9 mouse cellular contexts compared by ENCODE assay signal in the genomic region with DNA sequence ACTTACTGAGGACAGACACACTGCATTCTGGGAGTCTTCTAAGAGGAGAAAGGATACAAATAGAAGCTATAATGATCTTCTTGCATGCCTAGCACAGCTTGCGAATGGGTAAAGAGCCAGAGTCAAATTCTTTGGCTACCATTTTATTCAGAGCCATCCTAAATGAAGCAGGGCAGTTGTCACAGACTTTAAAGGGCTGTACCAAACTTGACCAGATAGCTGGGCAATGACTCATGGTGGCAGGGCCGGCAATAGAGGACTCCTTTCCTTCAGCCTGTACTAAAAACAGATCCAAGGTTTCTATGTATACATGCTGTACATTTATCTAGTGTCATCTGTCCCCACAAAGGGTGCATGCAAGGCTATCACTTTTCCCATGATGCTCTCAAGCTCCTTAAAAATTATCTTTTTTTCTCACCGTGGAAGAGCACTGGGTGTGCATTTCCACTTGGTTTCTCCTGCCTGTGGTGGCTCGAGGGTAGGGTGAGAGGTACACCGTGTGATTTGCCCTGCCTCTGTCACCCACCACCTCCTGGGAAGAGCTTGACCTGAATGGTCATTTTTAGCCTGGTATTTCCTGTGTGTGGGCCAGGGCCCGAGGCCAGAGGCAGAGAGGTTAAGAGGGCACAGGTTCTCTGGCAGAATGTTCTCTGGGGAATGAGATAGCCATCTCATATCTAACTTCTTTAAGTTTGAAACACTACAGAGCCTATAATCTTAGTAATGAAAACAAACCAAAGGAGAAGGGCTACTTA. TPM values are rescaled to one million over a fixed set of nuclear protein-coding genes. Genes with fewer than 3 reads are reported as not detected.
DNase-seq lines count a peak whose midpoint lies in the region; ATAC-seq and TF ChIP-seq lines count a peak whose summit lies in the region.
"Had no signal": no experiment of that assay in that cellular context is flagged by ENCODE, and none has a peak within 500 bp of the region (broad histone marks: within the 10 kb centered on the region; RNA-seq: fewer than 3 reads in every experiment).

No protein-coding gene starts in this region.

- DNase-seq in liver, adult 2 months (ENCODE audit: extremely low read depth, low read depth, low spot score): peak; percentile 31
- no peak for DNase-seq in liver, postnatal 0 days
- DNase-seq in NIH3T3 (ENCODE audit: low read depth): peak; percentile 2
- peak; percentile 17 for DNase-seq in kidney, adult 11 months
- DNase-seq in neural tube, embryonic 10.5 days (ENCODE audit: extremely low spot score, low spot score): no peak
- no peak for DNase-seq in B cell, adult 2 months

- ATAC-seq in liver, postnatal 0 days: no peak
- ATAC-seq in megakaryocyte-erythroid progenitor cell, adult 5-6 weeks (replicated peaks; ENCODE audit: low FRiP score, low TSS enrichment, poor library complexity, severe bottlenecking): peak; percentile 72

- H3K9me3 ChIP-seq in liver, postnatal 0 days (ENCODE audit: low read length): no peaks in the 10 kb centered on the region
- H3K9me3 ChIP-seq: forebrain, embryonic 10.5 days; hindbrain, embryonic 10.5 days had no signal

- no peaks in the 10 kb centered on the region; the same call in 1 of the 2 replicates for H3K79me2 ChIP-seq in liver, adult 2 months (ENCODE audit: control insufficient read depth, insufficient read depth, low read length)

- no peaks in the 10 kb centered on the region for H3K4me1 ChIP-seq in liver, adult 2 months (ENCODE audit: control insufficient read depth, insufficient read depth, low read length)
- peaks cover 2% of the 10 kb centered on the region; the same call in 1 of the 2 replicates for H3K4me1 ChIP-seq in liver, postnatal 0 days (ENCODE audit: insufficient read depth)

- WGBS in liver, adult 2 months: 39% methylated on average over 6 of the region's 6 CpGs
- WGBS in liver, postnatal 0 days (ENCODE audit: insufficient replicate concordance): 41% methylated on average over 6 of the region's 6 CpGs

- no peak for TF ChIP-seq CTCF in liver, adult 2 months (IDR thresholded peaks at IDR 0.05; ENCODE audit: low read depth, low read length)
- TF ChIP-seq CTCF in liver, postnatal 0 days (IDR thresholded peaks at IDR 0.05; ENCODE audit: low read depth): no peak

- TF ChIP-seq EP300 in liver, postnatal 0 days (IDR thresholded peaks at IDR 0.05; ENCODE audit: low read depth): no peak

- TF ChIP-seq POLR2A in liver, adult 2 months (IDR thresholded peaks at IDR 0.05; ENCODE audit: extremely low read depth, insufficient read depth, low read length): no peak

- no peak overlapping the region for H3K4me2 ChIP-seq in liver, postnatal 0 days (ENCODE audit: low read depth, low read length)

- H3K27ac ChIP-seq in liver, adult 2 months (replicated peaks; ENCODE audit: insufficient read depth, low read depth, low read length): no peak overlapping the region
- no peak overlapping the region for H3K27ac ChIP-seq in liver, postnatal 0 days (ENCODE audit: low read depth)
- H3K27ac ChIP-seq: forebrain, embryonic 10.5 days; hindbrain, embryonic 10.5 days had no signal

- H3K4me3 ChIP-seq in liver, adult 2 months (ENCODE audit: insufficient read depth, low read depth, low read length): no peak overlapping the region
- no peak overlapping the region for H3K4me3 ChIP-seq in liver, postnatal 0 days (ENCODE audit: low read depth, low read length)
- H3K4me3 ChIP-seq: forebrain, embryonic 10.5 days; hindbrain, embryonic 10.5 days had no signal

- H3K36me3 ChIP-seq in liver, adult 2 months (ENCODE audit: control insufficient read depth, insufficient read depth, low read length): no peaks in the 10 kb centered on the region; the same call in 1 of the 2 replicates
- no peaks in the 10 kb centered on the region for H3K36me3 ChIP-seq in liver, postnatal 0 days (replicated peaks; ENCODE audit: insufficient read depth, low read length)
- H3K36me3 ChIP-seq: forebrain, embryonic 10.5 days; hindbrain, embryonic 10.5 days had no signal

- H3K27me3 ChIP-seq in liver, adult 2 months (ENCODE audit: control insufficient read depth, insufficient read depth, low read length): no peaks in the 10 kb centered on the region
- H3K27me3 ChIP-seq in liver, postnatal 0 days (ENCODE audit: insufficient read depth, low read length): no peaks in the 10 kb centered on the region; the same call in 1 of the 2 replicates

- H3K9ac ChIP-seq in liver, adult 2 months (ENCODE audit: low read depth, low read length): no peak overlapping the region
- no peak overlapping the region for H3K9ac ChIP-seq in liver, postnatal 0 days (replicated peaks)

RNA-seq across cellular contexts. Expression of a gene that starts 26.7 kb away (rescaled TPM):
- total RNA-seq in liver, adult 2 months (2014; rRNA removed): 10.7 and 16.7 TPM in 2 replicates
- 2.4 and 2.5 TPM in 2 replicates for polyA plus RNA-seq in liver, adult 2 months (2012; rRNA removed)
- 16.7 and 18.3 TPM in 2 replicates for polyA plus RNA-seq in liver, postnatal 0 days (2015; fragmentation: Nextera tagmentation; extraction: Ambion mirVana)
- 13.9 and 21.3 TPM in 2 replicates for total RNA-seq in megakaryocyte-erythroid progenitor cell, adult 5-6 weeks (2014; fragmentation: Nextera tagmentation)
- 19.1 and 26.9 TPM in 2 replicates for total RNA-seq in megakaryocyte-erythroid progenitor cell, adult 5-6 weeks (2017)

RNA-seq across cellular contexts. Expression of a gene that starts 26.9 kb away (rescaled TPM):
- 11.1 and 11.9 TPM in 2 replicates for total RNA-seq in liver, adult 2 months (2014; rRNA removed)
- 2.7 and 4.2 TPM in 2 replicates for polyA plus RNA-seq in liver, adult 2 months (2012; rRNA removed)
- polyA plus RNA-seq in liver, postnatal 0 days (2015; fragmentation: Nextera tagmentation; extraction: Ambion mirVana): 21.4 and 23.5 TPM in 2 replicates
- 19.2 and 30.8 TPM in 2 replicates for total RNA-seq in megakaryocyte-erythroid progenitor cell, adult 5-6 weeks (2014; fragmentation: Nextera tagmentation)
- total RNA-seq in megakaryocyte-erythroid progenitor cell, adult 5-6 weeks (2017): 51.2 and 61.8 TPM in 2 replicates

Comparison
In these comparisons a context has a peak if more than half of its experiments do, and no peak if none do; other contexts are left out.
1. DNase-seq: peak in liver, adult 2 months (single experiment), NIH3T3 (single experiment) and kidney, adult 11 months (single experiment); none in liver, postnatal 0 days (single experiment), neural tube, embryonic 10.5 days (single experiment) and B cell, adult 2 months (0 of 2).